Mouse (Mus musculus) retina, embryonic 14.5 days (tissue): ENCODE results near the gene Fcrl5.

Source experiments
- DNase-seq: peaks from one replicate; pipeline ENCODE4 v3.0.0-alpha.2; 2015; ENCODE audit warnings: low spot score

Gene Fcrl5

GRCm38 (mm10) chr3:87528841-87529240 lies 93.3 kb downstream of the Fcrl5 start:
- no peak for DNase-seq

GRCm38 (mm10) chr3:87529568-87529967 lies 94.0 kb downstream of the Fcrl5 start:
- no peak for DNase-seq

- DNase-seq, result no peak
Measured at GRCm38 (mm10) chr3:87530234-87530633, 94.7 kb downstream of the Fcrl5 start.

- no peak for DNase-seq
Measured at GRCm38 (mm10) chr3:87533667-87534378, 98.2 kb downstream of the Fcrl5 start.

DNA sequence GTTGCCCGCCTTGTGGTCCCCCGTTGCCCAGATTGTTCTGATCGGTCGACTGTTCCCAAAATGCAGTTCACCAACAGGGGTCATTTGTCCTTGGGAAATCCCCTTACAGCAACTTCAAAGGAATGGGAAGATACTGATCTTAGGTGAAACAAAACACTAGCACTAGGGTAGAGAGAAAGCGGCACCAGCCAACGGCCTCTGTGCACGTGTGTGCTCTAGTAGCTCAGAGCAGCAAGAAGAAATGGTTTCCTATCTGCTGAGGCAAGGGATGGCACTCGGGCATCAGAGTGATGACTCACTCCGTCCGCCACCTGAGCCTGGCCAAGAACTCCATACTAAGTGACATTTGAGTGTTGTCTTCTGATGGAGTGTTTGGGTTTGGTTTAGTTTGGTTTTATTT lies 102.5 kb downstream of the Fcrl5 start:
- DNase-seq, result no peak

- no peak for DNase-seq
Measured at GRCm38 (mm10) chr3:87540028-87540675, 104.6 kb downstream of the Fcrl5 start.

DNA sequence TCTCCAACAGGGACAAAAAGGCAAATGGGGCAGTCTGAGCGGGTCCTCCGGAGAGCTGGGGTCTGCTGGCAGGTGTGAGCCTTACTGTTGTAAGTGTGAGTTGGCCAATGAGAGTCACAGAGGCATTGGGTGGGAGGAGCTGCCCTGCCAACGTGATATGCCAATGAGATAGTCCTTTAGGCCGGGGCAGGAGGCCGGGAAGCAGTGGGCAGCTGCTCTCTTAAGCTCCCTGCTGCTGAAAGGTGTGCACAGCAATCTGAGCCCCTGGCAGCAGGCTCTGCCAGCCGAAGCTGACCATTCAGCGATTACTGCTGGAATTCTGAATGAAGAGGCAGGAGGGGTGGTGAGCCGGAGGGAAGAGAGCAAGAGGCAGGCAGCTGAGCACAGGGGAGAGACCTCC lies 105.1 kb downstream of the Fcrl5 start:
- no peak for DNase-seq

DNA sequence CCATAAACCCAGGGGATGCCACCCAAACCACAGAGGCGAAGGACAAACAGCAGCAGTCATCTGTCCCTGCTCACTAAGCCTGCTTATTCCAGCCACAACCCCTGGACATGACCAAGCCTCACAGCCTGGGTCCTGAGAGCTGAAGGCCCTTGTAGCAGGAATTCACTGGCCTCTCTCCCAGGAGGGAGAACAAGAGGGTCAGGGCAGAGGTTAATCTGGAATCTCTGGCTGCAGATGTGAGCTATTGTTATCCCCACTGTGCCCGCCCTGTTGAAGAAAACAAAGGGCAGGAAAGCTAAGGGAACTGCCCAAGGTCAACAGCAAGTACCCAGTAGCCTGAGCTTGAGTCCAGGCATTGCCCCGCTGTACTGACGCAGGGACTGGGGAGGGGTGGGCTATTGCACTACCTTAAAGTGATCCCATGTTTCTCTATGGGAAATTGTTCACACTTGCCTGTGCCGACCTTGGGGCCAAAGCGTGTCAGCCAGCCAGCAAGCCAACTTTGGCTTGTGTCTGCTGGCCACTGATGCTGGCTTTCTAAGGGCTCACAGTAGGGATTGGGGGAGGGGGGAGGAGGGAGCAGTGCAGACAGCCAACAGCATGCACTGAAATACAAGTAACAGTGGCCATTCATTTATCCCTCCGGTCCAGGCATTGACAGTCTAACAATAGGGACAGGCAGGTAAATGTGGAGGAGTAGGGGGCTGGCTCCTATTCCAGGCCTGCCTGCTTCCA lies 107.1 kb downstream of the Fcrl5 start:
- DNase-seq, result peak; percentile 45

- DNase-seq, result no peak
Measured at GRCm38 (mm10) chr3:87545554-87545953, 110.0 kb downstream of the Fcrl5 start.

GRCm38 (mm10) chr3:87546291-87546721 lies 110.7 kb downstream of the Fcrl5 start:
- no peak for DNase-seq

DNA sequence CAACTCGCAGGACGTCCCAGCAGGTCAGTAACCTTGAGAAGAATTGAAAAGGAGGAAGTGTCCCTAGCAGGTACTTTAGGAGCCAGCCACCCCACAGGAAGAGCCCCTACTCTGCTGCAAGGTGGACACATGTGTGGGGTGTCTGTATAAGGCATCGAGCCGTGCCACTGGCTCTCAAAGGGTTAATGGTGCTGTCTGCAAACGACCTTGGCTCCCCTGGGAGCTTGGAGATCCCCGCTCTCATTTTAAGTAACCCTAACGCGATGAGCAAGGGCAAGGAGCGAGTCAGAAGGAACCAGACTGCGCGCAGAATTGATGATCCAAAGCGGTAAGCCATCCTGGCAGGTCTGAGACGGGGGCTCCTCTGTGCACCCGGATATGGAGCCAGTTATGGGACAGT lies 114.3 kb downstream of the Fcrl5 start:
- DNase-seq, result no peak
